Mouse (Mus musculus): ENCODE measurements around the gene Josd2. TPM values are rescaled to one million over a fixed set of nuclear protein-coding genes. Genes with fewer than 3 reads are reported as not detected.

The Josd2 gene
- polyA plus RNA-seq, 1 experiment from 2014 or later, result 174 TPM

GRCm38 (mm10) chr7:44461503-44462217, 6.1 kb upstream of the Josd2 start:
- no peak overlapping the region for H3K4me3 ChIP-seq (ENCODE audit: low read depth, low read length)
- ATAC-seq (ENCODE audit: low read depth), result no peak
- H3K36me3 ChIP-seq (ENCODE audit: control insufficient read depth, insufficient read depth), result no peaks in the 10 kb centered on the region
- H3K4me1 ChIP-seq (ENCODE audit: control insufficient read depth, low read depth, low read length), result peaks cover 28% of the 10 kb centered on the region
- peaks cover 54% of the 10 kb centered on the region for H3K27me3 ChIP-seq (ENCODE audit: control insufficient read depth, insufficient read depth, low read depth, low read length)
- H3K9me3 ChIP-seq (replicated peaks; ENCODE audit: control insufficient read depth, low read length), result no peaks in the 10 kb centered on the region
- H3K27ac ChIP-seq (ENCODE audit: low read length), result no peak overlapping the region
- no peak overlapping the region for H3K9ac ChIP-seq (ENCODE audit: low read depth, low read length)
- H3K4me2 ChIP-seq (ENCODE audit: low read depth, low read length), result no peak overlapping the region
- 38% methylated on average over 57 of the region's 57 CpGs for WGBS (ENCODE audit: insufficient replicate concordance)

- Histone ChIP-seq H3K4me2 (ENCODE audit: low read depth, low read length) (no peak overlapping the region), H3K9me3 (replicated peaks; ENCODE audit: control insufficient read depth, low read length) (no peaks in the 10 kb centered on the region), H3K4me1 (ENCODE audit: control insufficient read depth, low read depth, low read length) (peaks cover 34% of the 10 kb centered on the region), H3K9ac (ENCODE audit: low read depth, low read length) (no peak overlapping the region), H3K36me3 (ENCODE audit: control insufficient read depth, insufficient read depth) (no peaks in the 10 kb centered on the region), H3K27ac (ENCODE audit: low read length) (no peak overlapping the region), H3K27me3 (ENCODE audit: control insufficient read depth, insufficient read depth, low read depth, low read length) (peaks cover 54% of the 10 kb centered on the region), H3K4me3 (ENCODE audit: low read depth, low read length) (0 out of 2 replicates have a peak overlapping the region, but pooled peaks have one; percentile 6)
- WGBS (ENCODE audit: insufficient replicate concordance), result 10% methylated on average over 77 of the region's 77 CpGs
- no peak for ATAC-seq (ENCODE audit: low read depth)
These were observed 5.3 kb upstream of the Josd2 start for GRCm38 (mm10) chr7:44462218-44463055.

- Histone ChIP-seq H3K4me2 (ENCODE audit: low read depth, low read length) (no peak overlapping the region), H3K4me1 (ENCODE audit: control insufficient read depth, low read depth, low read length) (peaks cover 35% of the 10 kb centered on the region), H3K27me3 (ENCODE audit: control insufficient read depth, insufficient read depth, low read depth, low read length) (peaks cover 54% of the 10 kb centered on the region), H3K27ac (ENCODE audit: low read length) (no peak overlapping the region), H3K9ac (ENCODE audit: low read depth, low read length) (no peak overlapping the region), H3K4me3 (ENCODE audit: low read depth, low read length) (no peak overlapping the region), H3K9me3 (replicated peaks; ENCODE audit: control insufficient read depth, low read length) (no peaks in the 10 kb centered on the region), H3K36me3 (ENCODE audit: control insufficient read depth, insufficient read depth) (no peaks in the 10 kb centered on the region)
- 18% methylated on average over 8 of the region's 8 CpGs for WGBS (ENCODE audit: insufficient replicate concordance)
- ATAC-seq (ENCODE audit: low read depth), result no peak
These were observed 4.7 kb upstream of the Josd2 start for GRCm38 (mm10) chr7:44463056-44463425.

- Histone ChIP-seq H3K9me3 (replicated peaks; ENCODE audit: control insufficient read depth, low read length) (no peaks in the 10 kb centered on the region), H3K27ac (ENCODE audit: low read length) (no peak overlapping the region), H3K9ac (ENCODE audit: low read depth, low read length) (no peak overlapping the region), H3K4me3 (ENCODE audit: low read depth, low read length) (no peak overlapping the region), H3K36me3 (ENCODE audit: control insufficient read depth, insufficient read depth) (no peaks in the 10 kb centered on the region), H3K4me1 (ENCODE audit: control insufficient read depth, low read depth, low read length) (peaks cover 39% of the 10 kb centered on the region), H3K27me3 (ENCODE audit: control insufficient read depth, insufficient read depth, low read depth, low read length) (peaks cover 54% of the 10 kb centered on the region), H3K4me2 (ENCODE audit: low read depth, low read length) (no peak overlapping the region)
- 68% methylated on average over 10 of the region's 10 CpGs for WGBS (ENCODE audit: insufficient replicate concordance)
- no peak for ATAC-seq (ENCODE audit: low read depth)
These were observed 4.1 kb upstream of the Josd2 start for GRCm38 (mm10) chr7:44463556-44464225.

GRCm38 (mm10) chr7:44464511-44464910, 3.3 kb upstream of the Josd2 start:
- H3K4me3 ChIP-seq (ENCODE audit: low read depth, low read length), result no peak overlapping the region
- 23% methylated on average over 4 of the region's 4 CpGs for WGBS (ENCODE audit: insufficient replicate concordance)
- no peak overlapping the region for H3K27ac ChIP-seq (ENCODE audit: low read length)
- no peak for ATAC-seq (ENCODE audit: low read depth)
- H3K9ac ChIP-seq (ENCODE audit: low read depth, low read length), result no peak overlapping the region
- peaks cover 47% of the 10 kb centered on the region for H3K4me1 ChIP-seq (ENCODE audit: control insufficient read depth, low read depth, low read length)
- H3K9me3 ChIP-seq (replicated peaks; ENCODE audit: control insufficient read depth, low read length), result no peaks in the 10 kb centered on the region
- H3K4me2 ChIP-seq (ENCODE audit: low read depth, low read length), result no peak overlapping the region
- H3K27me3 ChIP-seq (ENCODE audit: control insufficient read depth, insufficient read depth, low read depth, low read length), result peaks cover 51% of the 10 kb centered on the region
- peaks cover 2% of the 10 kb centered on the region; the same call in 1 of the 2 replicates for H3K36me3 ChIP-seq (ENCODE audit: control insufficient read depth, insufficient read depth)

- Histone ChIP-seq H3K4me1 (ENCODE audit: control insufficient read depth, low read depth, low read length) (peaks cover 53% of the 10 kb centered on the region), H3K9me3 (replicated peaks; ENCODE audit: control insufficient read depth, low read length) (no peaks in the 10 kb centered on the region), H3K36me3 (ENCODE audit: control insufficient read depth, insufficient read depth) (peaks cover 2% of the 10 kb centered on the region; the same call in 1 of the 2 replicates), H3K27ac (ENCODE audit: low read length) (no peak within 1 kb of the TSS), H3K27me3 (ENCODE audit: control insufficient read depth, insufficient read depth, low read depth, low read length) (peaks cover 45% of the 10 kb centered on the region), H3K9ac (ENCODE audit: low read depth, low read length) (peak within 1 kb of the TSS; percentile 33), H3K4me2 (ENCODE audit: low read depth, low read length) (peak within 1 kb of the TSS; percentile 39), H3K4me3 (ENCODE audit: low read depth, low read length) (peak within 1 kb of the TSS; percentile 33)
- 59% methylated on average over 2 of the region's 2 CpGs for WGBS (ENCODE audit: insufficient replicate concordance)
- ATAC-seq (ENCODE audit: low read depth), result no peak
These were observed 2.7 kb upstream of the Josd2 start, which contains the start of gene Aspdh for GRCm38 (mm10) chr7:44465111-44465510. Gene Aspdh (plus strand): TSS chr7:44465391.

- H3K4me1 ChIP-seq (ENCODE audit: control insufficient read depth, low read depth, low read length), result peaks cover 64% of the 10 kb centered on the region
- no peak overlapping the region for H3K27ac ChIP-seq (ENCODE audit: low read length)
- H3K27me3 ChIP-seq (ENCODE audit: control insufficient read depth, insufficient read depth, low read depth, low read length), result peaks cover 34% of the 10 kb centered on the region
- no peak for ATAC-seq (ENCODE audit: low read depth)
- no peaks in the 10 kb centered on the region for H3K9me3 ChIP-seq (replicated peaks; ENCODE audit: control insufficient read depth, low read length)
- H3K36me3 ChIP-seq (ENCODE audit: control insufficient read depth, insufficient read depth), result peaks cover 5% of the 10 kb centered on the region
- peak overlapping the region; percentile 16; the same call in 1 of the 2 replicates for H3K9ac ChIP-seq (ENCODE audit: low read depth, low read length)
- WGBS (ENCODE audit: insufficient replicate concordance), result 77% methylated on average over 10 of the region's 10 CpGs
- peak overlapping the region; percentile 39 for H3K4me2 ChIP-seq (ENCODE audit: low read depth, low read length)
- H3K4me3 ChIP-seq (ENCODE audit: low read depth, low read length), result peak overlapping the region; percentile 6; the same call in 1 of the 2 replicates
These were observed 1.5 kb upstream of the Josd2 start for GRCm38 (mm10) chr7:44466006-44466887.

GRCm38 (mm10) chr7:44466888-44467311, 880 bp upstream of the Josd2 start:
- WGBS (ENCODE audit: insufficient replicate concordance), result 73% methylated on average over 16 of the region's 16 CpGs
- Histone ChIP-seq H3K9me3 (replicated peaks; ENCODE audit: control insufficient read depth, low read length) (no peaks in the 10 kb centered on the region), H3K36me3 (ENCODE audit: control insufficient read depth, insufficient read depth) (peaks cover 8% of the 10 kb centered on the region), H3K4me1 (ENCODE audit: control insufficient read depth, low read depth, low read length) (peaks cover 69% of the 10 kb centered on the region), H3K4me3 (ENCODE audit: low read depth, low read length) (peak overlapping the region; percentile 97; the same call in 1 of the 2 replicates), H3K27ac (ENCODE audit: low read length) (peak overlapping the region; percentile 78; the same call in 1 of the 2 replicates), H3K4me2 (ENCODE audit: low read depth, low read length) (peak overlapping the region; percentile 43; the same call in 1 of the 2 replicates), H3K9ac (ENCODE audit: low read depth, low read length) (peak overlapping the region; percentile 33; the same call in 1 of the 2 replicates), H3K27me3 (ENCODE audit: control insufficient read depth, insufficient read depth, low read depth, low read length) (peaks cover 27% of the 10 kb centered on the region)
- no peak for ATAC-seq (ENCODE audit: low read depth)

All from liver, embryonic 16.5 days (tissue).